Mouse (Mus musculus) E14TG2a.4 (cell line): ENCODE data around the gene Tbx5.

Experiments used
- CTCF ChIP-seq: conservative IDR thresholded peaks from 2 replicates; pipeline ENCODE4 v1.5.1; 2014; ENCODE audit warnings: low read length
- POU5F1 ChIP-seq: IDR thresholded peaks from 2 replicates; pipeline ENCODE4 v1.6.1; 2014; ENCODE audit warnings: low read length, borderline replicate concordance

DNA sequence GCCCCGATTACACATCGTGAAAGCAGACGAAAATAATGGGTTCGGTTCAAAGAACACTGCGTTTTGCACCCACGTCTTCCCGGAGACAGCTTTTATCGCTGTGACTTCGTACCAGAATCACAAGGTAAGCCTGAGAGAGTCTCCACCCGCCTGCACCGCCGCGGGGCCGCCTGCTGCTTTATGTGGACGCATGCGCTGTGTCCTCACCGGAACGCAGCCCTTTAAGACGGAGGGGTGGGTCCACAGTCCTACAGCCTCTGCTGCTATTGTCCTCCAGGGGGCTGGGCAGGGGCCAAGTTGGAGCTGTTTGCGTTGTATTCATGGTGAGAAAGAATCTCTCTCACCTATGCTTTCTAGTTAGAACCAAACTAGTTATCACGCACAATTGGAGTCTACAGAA lies 12.5 kb downstream of the Tbx5 start:
- TF ChIP-seq CTCF = no peak
- no peak for TF ChIP-seq POU5F1
